In genomic region chr3:93597221-93597913, GRCm38 (mm10) we compare ENCODE assay signal across 8 mouse cellular contexts. TPM values are rescaled to one million over a fixed set of nuclear protein-coding genes. Genes with fewer than 3 reads are reported as not detected.
DNase-seq lines count a peak whose midpoint lies in the region; ATAC-seq and TF ChIP-seq lines count a peak whose summit lies in the region.

No protein-coding gene starts in this region.

- WGBS in forebrain, embryonic 13.5 days, result 30% methylated on average over 5 of the region's 5 CpGs
- 6% methylated on average over 5 of the region's 5 CpGs for WGBS in large intestine, adult 2 months
- WGBS in liver, postnatal 0 days (ENCODE audit: insufficient replicate concordance), result 42% methylated on average over 5 of the region's 5 CpGs

- DNase-seq in 3T3-L1 (ENCODE audit: low read depth, low spot score), result peak; percentile 98
- peak; percentile 63 for DNase-seq in heart, postnatal 4 days
- DNase-seq in large intestine, adult 2 months (ENCODE audit: low read depth, low spot score), result peak; percentile 89
- DNase-seq in liver, postnatal 0 days, result peak; percentile 53

- H3K4me3 ChIP-seq in forebrain, embryonic 13.5 days, result no peak overlapping the region
- H3K4me3 ChIP-seq in liver, postnatal 0 days (ENCODE audit: low read depth, low read length), result no peak overlapping the region

- TF ChIP-seq CTCF in liver, postnatal 0 days (IDR thresholded peaks at IDR 0.05; ENCODE audit: low read depth), result no peak

- no peaks in the 10 kb centered on the region for H3K36me3 ChIP-seq in forebrain, embryonic 13.5 days (ENCODE audit: poor library complexity, severe bottlenecking)
- no peaks in the 10 kb centered on the region for H3K36me3 ChIP-seq in liver, postnatal 0 days (replicated peaks; ENCODE audit: insufficient read depth, low read length)

- TF ChIP-seq EP300 in liver, postnatal 0 days (IDR thresholded peaks at IDR 0.05; ENCODE audit: low read depth), result no peak

- ATAC-seq in activated CD4-positive, CD25-positive, alpha-beta regulatory T cell, adult 4 months, result peak; percentile 83
- peak; percentile 63 for ATAC-seq in forebrain, embryonic 13.5 days
- peak; percentile 95 for ATAC-seq in liver, postnatal 0 days
- peak; percentile 65 for ATAC-seq in neutrophil, adult 5-6 weeks (ENCODE audit: extremely low read depth, insufficient number of reproducible peaks, low FRiP score, poor library complexity, severe bottlenecking)
- ATAC-seq in erythroblast, adult 5-6 weeks (replicated peaks; ENCODE audit: low FRiP score, poor library complexity, severe bottlenecking), result no peak

- H3K9ac ChIP-seq in forebrain, embryonic 13.5 days, result no peak overlapping the region
- H3K9ac ChIP-seq in liver, postnatal 0 days (replicated peaks), result no peak overlapping the region

- H3K27me3 ChIP-seq in forebrain, embryonic 13.5 days, result no peaks in the 10 kb centered on the region
- H3K27me3 ChIP-seq in liver, postnatal 0 days (ENCODE audit: insufficient read depth, low read length), result no peaks in the 10 kb centered on the region

- H3K4me1 ChIP-seq in forebrain, embryonic 13.5 days, result 0 out of 2 replicates have a peak, but pooled peaks cover 8% of the 10 kb centered on the region
- H3K4me1 ChIP-seq in liver, postnatal 0 days (ENCODE audit: insufficient read depth), result peaks cover 6% of the 10 kb centered on the region

- no peak overlapping the region for H3K4me2 ChIP-seq in forebrain, embryonic 13.5 days
- H3K4me2 ChIP-seq in liver, postnatal 0 days (ENCODE audit: low read depth, low read length), result 0 out of 2 replicates have a peak overlapping the region, but pooled peaks have one; percentile 6

- H3K27ac ChIP-seq in forebrain, embryonic 13.5 days, result no peak overlapping the region
- peak overlapping the region; percentile 56 for H3K27ac ChIP-seq in liver, postnatal 0 days (ENCODE audit: low read depth)

- no peaks in the 10 kb centered on the region for H3K9me3 ChIP-seq in forebrain, embryonic 13.5 days (replicated peaks)
- no peaks in the 10 kb centered on the region for H3K9me3 ChIP-seq in liver, postnatal 0 days (ENCODE audit: low read length)

RNA-seq across cellular contexts. Expression of gene S100a10, which starts 42.5 kb away (rescaled TPM):
- polyA plus RNA-seq in activated CD4-positive, CD25-positive, alpha-beta regulatory T cell, adult 4 months (2017; shearing (Covaris generic)), result 1,000 to 10,000 TPM; 1,196 to 1,341 TPM
- polyA plus RNA-seq in forebrain, embryonic 13.5 days (2015; fragmentation: Nextera tagmentation; extraction: Ambion mirVana), result 69.1 and 89.9 TPM in 2 replicates
- 100 to 1,000 TPM; 174 to 179 TPM for total RNA-seq in heart, postnatal 4 days (2021)
- polyA plus RNA-seq in large intestine, adult 2 months (2012; rRNA removed), result 437 and 499 TPM in 2 replicates
- polyA plus RNA-seq in liver, postnatal 0 days (2015; fragmentation: Nextera tagmentation; extraction: Ambion mirVana), result 75.4 and 82.0 TPM in 2 replicates
- 406 and 416 TPM in 2 replicates for total RNA-seq in neutrophil, adult 5-6 weeks (2017)
- 69.6 and 73.6 TPM in 2 replicates for total RNA-seq in erythroblast, adult 5-6 weeks (2015; ENCODE audit: low replicate concordance)
- total RNA-seq in erythroblast, adult 5-6 weeks (2017; ENCODE audit: low replicate concordance), result 56.1 and 64.1 TPM in 2 replicates

RNA-seq across cellular contexts. Expression of gene Tdpoz2, which starts 55.1 kb away (rescaled TPM):
- polyA plus RNA-seq in activated CD4-positive, CD25-positive, alpha-beta regulatory T cell, adult 4 months (2017; shearing (Covaris generic)), result not detected
- not detected in 2 replicates for polyA plus RNA-seq in forebrain, embryonic 13.5 days (2015; fragmentation: Nextera tagmentation; extraction: Ambion mirVana)
- total RNA-seq in heart, postnatal 4 days (2021), result not detected
- not detected in 2 replicates for polyA plus RNA-seq in large intestine, adult 2 months (2012; rRNA removed)
- polyA plus RNA-seq in liver, postnatal 0 days (2015; fragmentation: Nextera tagmentation; extraction: Ambion mirVana), result not detected in 2 replicates
- total RNA-seq in neutrophil, adult 5-6 weeks (2017), result not detected in 2 replicates
- not detected in 2 replicates for total RNA-seq in erythroblast, adult 5-6 weeks (2015; ENCODE audit: low replicate concordance)
- total RNA-seq in erythroblast, adult 5-6 weeks (2017; ENCODE audit: low replicate concordance), result not detected in 2 replicates
